Mouse (Mus musculus): ENCODE results near the gene Alb.

- TF ChIP-seq POLR2A (IDR thresholded peaks at IDR 0.05; ENCODE audit: borderline replicate concordance, insufficient read depth, low read length): no peak
- TF ChIP-seq CTCF (IDR thresholded peaks at IDR 0.05; ENCODE audit: borderline replicate concordance, insufficient read depth, low read depth, low read length): no peak
These were observed 49.3 kb downstream of the Alb start for GRCm38 (mm10) chr5:90509828-90510592.

Data from cerebellum, adult 2 months (tissue).